Mouse (Mus musculus) induced T-regulatory cell, adult 2 months (primary cell): Measurements from ENCODE around the gene Mamdc2.

Source experiments
- DNase-seq: peaks from one replicate; pipeline ENCODE4 v3.0.0-alpha.2; 2012; ENCODE audit warnings: low read depth

The Mamdc2 gene

GRCm38 (mm10) chr19:23357253-23357652, 91.0 kb downstream of the Mamdc2 start:
- DNase-seq, result no peak

GRCm38 (mm10) chr19:23354738-23355137, 93.5 kb downstream of the Mamdc2 start:
- no peak for DNase-seq

GRCm38 (mm10) chr19:23353881-23354401, 94.3 kb downstream of the Mamdc2 start:
- DNase-seq, result no peak

GRCm38 (mm10) chr19:23353161-23353560, 95.1 kb downstream of the Mamdc2 start:
- no peak for DNase-seq

GRCm38 (mm10) chr19:23351808-23352491, 96.3 kb downstream of the Mamdc2 start:
- DNase-seq, result no peak

GRCm38 (mm10) chr19:23349930-23350329, 98.3 kb downstream of the Mamdc2 start:
- no peak for DNase-seq

- no peak for DNase-seq
These were observed 105.5 kb downstream of the Mamdc2 start for GRCm38 (mm10) chr19:23342782-23343181.

GRCm38 (mm10) chr19:23332883-23333282, 115.4 kb downstream of the Mamdc2 start:
- DNase-seq, result no peak

- DNase-seq, result no peak
These were observed 117.4 kb downstream of the Mamdc2 start for GRCm38 (mm10) chr19:23330842-23331241.

GRCm38 (mm10) chr19:23329346-23329745, 118.9 kb downstream of the Mamdc2 start:
- DNase-seq, result no peak

GRCm38 (mm10) chr19:23327056-23327640, 121.1 kb downstream of the Mamdc2 start:
- DNase-seq, result no peak

GRCm38 (mm10) chr19:23323107-23323506, 125.1 kb downstream of the Mamdc2 start:
- DNase-seq, result peak; percentile 87

- no peak for DNase-seq
These were observed 130.3 kb downstream of the Mamdc2 start for GRCm38 (mm10) chr19:23317989-23318358.

- DNase-seq, result no peak
These were observed 130.8 kb downstream of the Mamdc2 start for GRCm38 (mm10) chr19:23317295-23317988.

- no peak for DNase-seq
These were observed 131.4 kb downstream of the Mamdc2 start for GRCm38 (mm10) chr19:23316851-23317250.

- peak; percentile 42 for DNase-seq
These were observed 138.3 kb downstream of the Mamdc2 start for GRCm38 (mm10) chr19:23309979-23310378.

GRCm38 (mm10) chr19:23306671-23307070, 141.6 kb downstream of the Mamdc2 start:
- DNase-seq, result no peak

GRCm38 (mm10) chr19:23299987-23300386, 148.3 kb downstream of the Mamdc2 start:
- no peak for DNase-seq

GRCm38 (mm10) chr19:23298917-23299316, 149.3 kb downstream of the Mamdc2 start:
- peak; percentile 26 for DNase-seq

- DNase-seq, result no peak
These were observed 151.1 kb downstream of the Mamdc2 start for GRCm38 (mm10) chr19:23297191-23297590.

GRCm38 (mm10) chr19:23289251-23289650, 159.0 kb downstream of the Mamdc2 start:
- no peak for DNase-seq

GRCm38 (mm10) chr19:23281911-23282660, 166.2 kb downstream of the Mamdc2 start:
- peak; percentile 20 for DNase-seq
